Mouse (Mus musculus): ENCODE data around the gene Capn15. TPM values are rescaled to one million over a fixed set of nuclear protein-coding genes. Genes with fewer than 3 reads are reported as not detected.

The Capn15 gene
- 22.9 and 54.5 TPM in 2 replicates for polyA plus RNA-seq (2012; rRNA removed; ENCODE audit: low replicate concordance)

DNA sequence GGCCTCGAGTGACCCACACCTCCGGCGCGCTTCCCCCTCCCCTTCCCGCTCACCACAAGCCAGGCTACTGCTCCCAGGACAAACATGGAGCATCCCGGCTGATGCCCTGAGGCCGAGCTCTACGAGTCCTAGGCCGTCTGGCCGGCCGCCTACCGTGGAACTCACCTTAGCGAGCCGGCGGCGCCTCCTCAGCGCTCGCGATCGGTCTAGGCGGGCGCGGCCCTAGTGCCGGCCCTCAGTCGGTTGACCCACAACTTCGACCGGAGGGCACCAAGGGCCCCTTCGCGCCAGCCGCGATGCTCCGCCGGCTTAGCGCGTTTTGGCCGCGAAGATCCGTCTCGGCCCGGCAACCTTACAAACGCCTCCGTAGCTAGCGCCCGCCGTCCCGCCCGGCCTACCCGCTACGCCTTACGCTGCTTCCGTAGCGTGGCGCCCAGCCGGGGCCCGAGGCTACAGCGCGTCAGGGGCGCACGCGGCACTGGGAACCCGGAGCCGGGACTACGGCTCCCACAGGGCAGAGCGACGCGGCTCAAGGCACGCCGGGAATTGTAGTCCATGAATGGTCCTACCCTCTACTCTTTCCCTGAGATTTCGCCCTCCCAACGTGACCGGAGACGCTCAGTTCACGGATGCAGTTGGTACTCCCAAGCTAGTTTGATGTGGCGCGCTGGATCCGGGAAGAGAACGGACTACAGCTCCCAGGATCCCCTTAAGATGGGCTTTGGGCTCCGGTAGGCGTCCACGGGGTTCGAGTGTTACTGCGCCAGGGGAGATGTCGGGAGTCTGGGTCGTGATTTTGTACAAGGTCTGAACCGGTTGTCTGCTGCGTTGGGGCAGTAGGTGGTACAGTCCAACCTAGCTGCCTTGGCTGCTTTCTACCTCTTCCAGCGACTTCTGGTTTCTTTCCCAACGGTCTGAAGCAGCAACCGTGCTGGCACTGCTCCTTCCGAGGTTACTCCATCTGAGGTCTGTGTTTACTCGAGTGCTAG lies at the start of gene Capn15:
TSS of gene Capn15 (minus strand) at position 491 of the 989 bp plus-strand sequence.

DNA sequence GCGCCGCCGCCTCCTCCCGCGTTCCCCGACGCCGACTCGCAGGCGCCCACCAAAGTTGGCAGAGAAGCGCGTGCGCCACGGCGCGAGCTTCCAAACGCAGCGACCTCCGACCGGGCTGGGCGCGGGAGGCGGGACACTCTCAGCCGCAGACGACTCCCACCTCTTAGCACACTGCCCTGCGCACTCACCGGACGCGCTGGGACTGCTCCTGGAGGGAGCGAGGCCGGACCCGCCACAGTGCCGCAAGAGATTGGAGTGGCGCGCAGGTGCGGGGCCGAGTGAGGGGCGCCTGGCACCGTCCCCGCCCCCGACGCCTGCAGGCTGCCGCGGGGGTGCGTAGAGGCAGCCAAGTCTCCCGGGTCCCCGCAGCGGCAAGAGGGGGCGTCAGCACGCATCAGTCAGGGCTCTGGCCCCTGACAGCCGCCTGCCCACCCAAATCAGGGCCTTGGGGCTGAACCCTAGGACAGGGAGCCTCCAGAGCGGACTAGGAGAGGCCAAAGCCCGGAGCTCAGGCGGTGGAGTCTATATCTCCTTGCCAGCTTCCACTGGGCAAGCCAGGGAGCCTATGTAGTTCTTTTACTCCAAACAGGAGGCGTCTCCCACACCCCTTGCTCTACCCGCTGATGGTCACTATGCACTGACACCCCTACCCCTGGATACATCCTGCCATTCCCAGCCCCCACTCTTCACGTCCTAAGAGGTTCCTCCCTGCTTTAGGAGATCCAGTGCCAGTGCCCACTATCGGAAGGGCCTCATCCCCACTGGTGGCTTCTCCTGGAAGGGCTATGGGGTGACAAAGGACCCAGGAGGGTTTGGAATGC lies 33.6 kb downstream of the Capn15 start, which contains the start of gene A930017K11Rik:
TSS of gene A930017K11Rik (minus strand) at position 763 of the 821 bp plus-strand sequence.

DNA sequence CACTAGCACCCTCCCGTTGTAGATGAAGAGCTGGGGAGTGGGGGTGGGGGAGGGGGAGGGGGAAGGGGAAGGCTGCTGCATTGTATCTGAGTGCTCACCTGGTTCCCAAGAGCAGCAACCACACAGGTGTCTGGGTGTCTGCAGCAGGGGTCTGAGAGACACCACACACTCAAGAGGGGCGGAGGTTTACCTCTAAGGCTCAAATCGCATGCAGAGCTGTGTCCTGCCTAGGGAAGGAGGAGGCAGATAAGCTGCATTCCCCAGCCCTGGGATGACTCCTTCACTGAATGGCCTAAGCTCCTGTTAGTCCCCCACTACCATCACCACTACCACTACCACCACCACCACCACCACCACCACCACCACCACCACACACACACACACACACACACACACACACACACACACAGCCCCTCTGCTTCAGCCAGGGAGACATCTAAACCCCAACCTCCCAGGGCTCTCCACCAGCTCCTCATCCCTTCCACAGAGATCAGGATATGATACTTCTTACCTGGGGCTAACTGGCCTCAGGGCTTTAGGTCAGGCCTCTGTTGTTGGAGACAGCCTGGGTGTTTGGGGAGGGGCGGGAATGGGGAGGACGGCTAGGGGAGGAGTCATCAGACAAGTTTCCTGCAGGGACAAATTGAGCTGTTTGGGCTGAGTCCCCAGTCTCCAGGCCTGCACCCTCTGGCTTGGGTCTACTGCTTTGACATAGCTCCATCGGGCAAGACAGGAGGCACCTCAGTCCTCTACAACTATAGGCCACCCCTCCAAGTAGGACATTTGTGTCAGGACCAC lies 41.0 kb downstream of the Capn15 start, which contains the start of the genes Pigq and Nhlrc4:
TSS of gene Pigq (minus strand) at position 571 of the 798 bp plus-strand sequence.
TSS of gene Nhlrc4 (minus strand) at position 596 of the 798 bp plus-strand sequence.

GRCm38 (mm10) chr17:25919144-25919785 lies 66.3 kb downstream of the Capn15 start, which contains the start of gene Rab40c:
Gene Rab40c (minus strand): TSS chr17:25919727.

Other genes starting within 250 kb of the Capn15 start
- gene Mslnl, start 249.8 kb downstream of the Capn15 start, polyA plus RNA-seq (2012; rRNA removed; ENCODE audit: low replicate concordance), result 0.26 and 0.95 TPM in 2 replicates
- 18.0 and 39.1 TPM in 2 replicates for gene Msln, start 231.4 kb downstream of the Capn15 start, polyA plus RNA-seq (2012; rRNA removed; ENCODE audit: low replicate concordance)
- 30.7 and 33.1 TPM in 2 replicates for gene Narfl, start 212.0 kb downstream of the Capn15 start, polyA plus RNA-seq (2012; rRNA removed; ENCODE audit: low replicate concordance)
- 33.7 and 63.5 TPM in 2 replicates for gene Haghl, start 200.1 kb downstream of the Capn15 start, polyA plus RNA-seq (2012; rRNA removed; ENCODE audit: low replicate concordance)
- 0.13 TPM in 1 of 2 replicates, not detected in the other for gene Ccdc78, start 199.2 kb downstream of the Capn15 start, polyA plus RNA-seq (2012; rRNA removed; ENCODE audit: low replicate concordance)
- 100 and 103 TPM in 2 replicates for gene Fam173a, start 192.9 kb downstream of the Capn15 start, polyA plus RNA-seq (2012; rRNA removed; ENCODE audit: low replicate concordance)
- not detected in 2 replicates for gene AC134908.4, start 190.1 kb downstream of the Capn15 start, polyA plus RNA-seq (2012; rRNA removed; ENCODE audit: low replicate concordance)
- 31.8 and 52.1 TPM in 2 replicates for gene Metrn, start 188.7 kb downstream of the Capn15 start, polyA plus RNA-seq (2012; rRNA removed; ENCODE audit: low replicate concordance)
- gene Fbxl16, start 176.7 kb downstream of the Capn15 start, polyA plus RNA-seq (2012; rRNA removed; ENCODE audit: low replicate concordance), result 1.3 and 10.1 TPM in 2 replicates
- gene Wdr24, start 162.2 kb downstream of the Capn15 start, polyA plus RNA-seq (2012; rRNA removed; ENCODE audit: low replicate concordance), result 29.1 and 47.7 TPM in 2 replicates
- gene Jmjd8, start 156.9 kb downstream of the Capn15 start, polyA plus RNA-seq (2012; rRNA removed; ENCODE audit: low replicate concordance), result 107 and 138 TPM in 2 replicates
- 147 and 198 TPM in 2 replicates for gene Stub1, start 152.4 kb downstream of the Capn15 start, polyA plus RNA-seq (2012; rRNA removed; ENCODE audit: low replicate concordance)
- 63.1 and 173 TPM in 2 replicates for gene Rhbdl1, start 148.5 kb downstream of the Capn15 start, polyA plus RNA-seq (2012; rRNA removed; ENCODE audit: low replicate concordance)
- gene Gm20683, start 144.0 kb downstream of the Capn15 start, polyA plus RNA-seq (2012; rRNA removed; ENCODE audit: low replicate concordance), result 51.2 and 72.8 TPM in 2 replicates
- 48.9 and 77.3 TPM in 2 replicates for gene Rhot2, start 140.9 kb downstream of the Capn15 start, polyA plus RNA-seq (2012; rRNA removed; ENCODE audit: low replicate concordance)
- 16.4 and 55.2 TPM in 2 replicates for gene Wdr90, start 124.3 kb downstream of the Capn15 start, polyA plus RNA-seq (2012; rRNA removed; ENCODE audit: low replicate concordance)
- 84.2 and 113 TPM in 2 replicates for gene Mcrip2, start 117.0 kb downstream of the Capn15 start, polyA plus RNA-seq (2012; rRNA removed; ENCODE audit: low replicate concordance)
- 47.8 and 80.7 TPM in 2 replicates for gene Mettl26, start 110.7 kb downstream of the Capn15 start, polyA plus RNA-seq (2012; rRNA removed; ENCODE audit: low replicate concordance)
- 0.54 and 1.1 TPM in 2 replicates for gene Wfikkn1, start 104.9 kb downstream of the Capn15 start, polyA plus RNA-seq (2012; rRNA removed; ENCODE audit: low replicate concordance)
- gene Rab40c, start 66.1 kb downstream of the Capn15 start, polyA plus RNA-seq (2012; rRNA removed; ENCODE audit: low replicate concordance), result 35.2 and 54.0 TPM in 2 replicates
- 166 and 173 TPM in 2 replicates for gene Pigq, start 40.9 kb downstream of the Capn15 start, polyA plus RNA-seq (2012; rRNA removed; ENCODE audit: low replicate concordance)
- gene Nhlrc4, start 40.8 kb downstream of the Capn15 start, polyA plus RNA-seq (2012; rRNA removed; ENCODE audit: low replicate concordance), result 1.0 TPM in 1 of 2 replicates, not detected in the other
- gene A930017K11Rik, start 33.2 kb downstream of the Capn15 start, polyA plus RNA-seq (2012; rRNA removed; ENCODE audit: low replicate concordance), result 0.12 TPM in 1 of 2 replicates, not detected in the other
- 32.8 and 33.6 TPM in 2 replicates for gene Rab11fip3, start 83.8 kb upstream of the Capn15 start, polyA plus RNA-seq (2012; rRNA removed; ENCODE audit: low replicate concordance)
- 27.4 and 27.8 TPM in 2 replicates for gene Decr2, start 104.5 kb upstream of the Capn15 start, polyA plus RNA-seq (2012; rRNA removed; ENCODE audit: low replicate concordance)
- 24.8 and 57.1 TPM in 2 replicates for gene Nme4, start 109.8 kb upstream of the Capn15 start, polyA plus RNA-seq (2012; rRNA removed; ENCODE audit: low replicate concordance)
- 15.5 and 21.6 TPM in 2 replicates for gene Tmem8, start 127.5 kb upstream of the Capn15 start, polyA plus RNA-seq (2012; rRNA removed; ENCODE audit: low replicate concordance)
- 95.3 and 97.5 TPM in 2 replicates for gene Mrpl28, start 137.7 kb upstream of the Capn15 start, polyA plus RNA-seq (2012; rRNA removed; ENCODE audit: low replicate concordance)
- 12.9 and 23.6 TPM in 2 replicates for gene Axin1, start 152.9 kb upstream of the Capn15 start, polyA plus RNA-seq (2012; rRNA removed; ENCODE audit: low replicate concordance)
- gene Pdia2, start 213.3 kb upstream of the Capn15 start, polyA plus RNA-seq (2012; rRNA removed; ENCODE audit: low replicate concordance), result 0.60 TPM in 1 of 2 replicates, not detected in the other
- gene Rgs11, start 217.2 kb upstream of the Capn15 start, polyA plus RNA-seq (2012; rRNA removed; ENCODE audit: low replicate concordance), result 1.7 and 20.8 TPM in 2 replicates
- 0.72 and 7.1 TPM in 2 replicates for gene Arhgdig, start 222.0 kb upstream of the Capn15 start, polyA plus RNA-seq (2012; rRNA removed; ENCODE audit: low replicate concordance)

Data from subcutaneous adipose tissue, adult 2 months (tissue).